Mouse (Mus musculus) neural tube, embryonic 12.5 days (tissue): ENCODE measurements around the gene Ccdc88c. TPM values are rescaled to one million over a fixed set of nuclear protein-coding genes. Genes with fewer than 3 reads are reported as not detected.
A peak's percentile ranks its signal among the peaks of the same experiment; 100 is the strongest.

Experiments
- ATAC-seq: fragments of 200-750 bp; cut with Nextera tagmentation; 2 replicates; pipeline ENCODE4 v1.8.0; 2017; ENCODE audit warnings: low read depth, mild to moderate bottlenecking, moderate TSS enrichment, moderate library complexity; ENCODE audit not compliant: low FRiP score
- H3K27ac ChIP-seq: fragments of 300-500 bp; sonication (generic); 2 replicates; pipeline ENCODE4 v1.5.1; 2016
- H3K27me3 ChIP-seq: fragments of 300-500 bp; sonication (generic); replicated peaks from 2 replicates; pipeline ENCODE4 v1.6.1; 2016; ENCODE audit warnings: mild to moderate bottlenecking
- H3K36me3 ChIP-seq: fragments of 300-500 bp; sonication (generic); 2 replicates; pipeline ENCODE4 v1.6.1; 2016; ENCODE audit warnings: mild to moderate bottlenecking
- H3K4me1 ChIP-seq: fragments of 300-500 bp; sonication (generic); 2 replicates; pipeline ENCODE4 v1.6.1; 2016
- H3K4me2 ChIP-seq: fragments of 300-500 bp; sonication (generic); replicated peaks from 2 replicates; pipeline ENCODE4 v1.6.1; 2016; ENCODE audit warnings: mild to moderate bottlenecking
- H3K4me3 ChIP-seq: fragments of 300-500 bp; sonication (generic); 2 replicates; pipeline ENCODE4 v1.5.1; 2016
- H3K9ac ChIP-seq: fragments of 300-500 bp; sonication (generic); 2 replicates; pipeline ENCODE4 v1.6.1; 2016; ENCODE audit warnings: mild to moderate bottlenecking
- H3K9me3 ChIP-seq: fragments of 300-500 bp; sonication (generic); 2 replicates; pipeline ENCODE4 v1.6.1; 2016; ENCODE audit warnings: mild to moderate bottlenecking
- WGBS: fragments of 180-500 bp; shearing (Covaris S2); methylation state at CpG from one replicate; pipeline ENCODE4 v1.1.7; 2016; 5-methylcytosine and 5-hydroxymethylcytosine counted together
- polyA plus RNA-seq: library from polyadenylated mRNA; unstranded; fragments of >200 nt; fragmentation: Nextera tagmentation; extraction: Ambion mirVana; gene quantifications from 2 replicates; pipeline ENCODE4 v1.2.1, GENCODE M21; 2016

The Ccdc88c gene
- polyA plus RNA-seq, 1 experiment from 2014 or later, result 14.7 TPM

- ATAC-seq, result no peak
- peaks cover 60% of the 10 kb centered on the region for H3K36me3 ChIP-seq
- WGBS, result 94% methylated on average over 9 of the region's 9 CpGs
Observed at GRCm38 (mm10) chr12:100928286-100928685, 100.6 kb downstream of the Ccdc88c start.

DNA sequence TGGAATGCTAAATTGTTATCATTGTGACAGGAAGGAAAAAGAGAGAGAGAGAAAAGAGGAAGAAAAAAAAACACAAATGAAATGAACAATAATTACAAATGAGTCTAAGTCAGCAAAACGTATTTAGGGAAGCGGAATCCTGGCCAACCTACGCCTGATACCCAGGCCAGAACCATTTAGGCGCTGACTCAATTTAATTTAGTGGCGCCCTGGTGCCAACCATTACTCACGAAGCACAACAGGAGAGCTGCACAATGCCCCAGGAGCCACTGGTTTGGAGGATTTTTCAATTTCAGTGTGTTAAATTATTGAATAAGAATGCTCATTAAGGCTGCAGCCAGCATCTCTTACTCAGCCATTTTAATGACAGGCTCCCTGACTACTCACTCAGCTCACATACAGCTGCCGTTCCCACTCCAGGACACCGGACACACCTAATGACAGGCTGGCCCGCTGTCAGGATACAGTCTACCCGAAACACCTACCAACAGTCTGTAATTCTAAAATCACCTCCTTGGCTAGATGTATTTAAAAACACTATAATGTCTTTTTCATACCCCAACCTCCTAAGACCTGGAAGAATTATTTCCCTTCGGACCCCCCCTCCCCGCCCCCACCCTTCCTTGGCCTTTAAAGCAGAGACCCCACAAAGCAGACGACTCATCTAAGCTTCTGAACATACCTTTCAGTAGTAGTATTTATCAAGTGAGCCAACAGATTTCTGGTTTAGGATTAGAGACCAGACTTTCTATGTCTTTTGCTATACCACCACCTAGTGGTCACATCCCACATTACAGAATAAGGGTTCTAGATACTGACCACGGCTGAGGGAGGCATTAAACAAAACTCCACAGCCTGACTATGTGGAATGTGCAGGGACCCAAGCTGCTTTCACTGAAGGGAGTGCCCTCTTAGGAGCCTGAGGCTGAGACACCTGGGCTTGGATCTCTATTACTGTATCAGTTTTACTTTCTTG lies 102.9 kb downstream of the Ccdc88c start:
- Histone ChIP-seq H3K4me1 (no peaks in the 10 kb centered on the region), H3K4me2 (no peak overlapping the region), H3K4me3 (no peak overlapping the region), H3K27me3 (no peaks in the 10 kb centered on the region), H3K27ac (no peak overlapping the region), H3K9ac (no peak overlapping the region), H3K9me3 (no peaks in the 10 kb centered on the region), H3K36me3 (peaks cover 67% of the 10 kb centered on the region)
- peak; percentile 61; the same call in 1 of the 2 replicates for ATAC-seq
- 71% methylated on average over 14 of the region's 14 CpGs for WGBS

More at GRCm38 (mm10) chr12:100928286-100928685, 100.6 kb downstream of the Ccdc88c start:
- H3K4me1 ChIP-seq, result no peaks in the 10 kb centered on the region
- H3K27ac ChIP-seq, result no peak overlapping the region
- no peaks in the 10 kb centered on the region for H3K9me3 ChIP-seq
- H3K4me3 ChIP-seq, result no peak overlapping the region
- H3K27me3 ChIP-seq, result no peaks in the 10 kb centered on the region
- H3K9ac ChIP-seq, result no peak overlapping the region
- H3K4me2 ChIP-seq, result no peak overlapping the region

GRCm38 (mm10) chr12:100924646-100925339 lies 104.1 kb downstream of the Ccdc88c start:
- Histone ChIP-seq H3K4me2 (no peak overlapping the region), H3K9me3 (no peaks in the 10 kb centered on the region), H3K9ac (no peak overlapping the region), H3K4me1 (no peaks in the 10 kb centered on the region), H3K4me3 (no peak overlapping the region), H3K27me3 (no peaks in the 10 kb centered on the region), H3K36me3 (peaks cover 64% of the 10 kb centered on the region), H3K27ac (no peak overlapping the region)
- ATAC-seq, result no peak
- 89% methylated on average over 15 of the region's 15 CpGs for WGBS

- 87% methylated on average over 12 of the region's 12 CpGs for WGBS
- peaks cover 36% of the 10 kb centered on the region for H3K36me3 ChIP-seq
Observed at GRCm38 (mm10) chr12:100910731-100911130, 118.1 kb downstream of the Ccdc88c start.

DNA sequence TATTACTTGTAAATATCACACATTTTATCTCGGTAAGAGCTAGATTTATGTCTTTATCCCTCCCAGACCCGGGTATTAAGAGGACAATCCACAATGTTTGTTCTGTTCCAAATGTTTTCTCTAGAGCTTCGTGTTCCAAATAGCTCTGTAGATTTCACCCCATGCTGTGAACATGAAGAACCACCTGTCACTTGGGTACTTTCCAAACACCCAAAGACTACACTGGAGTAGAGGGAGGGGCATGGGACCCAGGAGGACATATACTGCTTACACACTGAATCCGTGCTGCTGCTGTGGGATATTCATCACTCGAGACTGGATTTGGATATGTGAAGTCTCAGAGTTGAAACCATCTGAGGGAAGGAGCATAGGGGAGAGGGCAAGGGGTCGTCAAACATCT lies 119.1 kb downstream of the Ccdc88c start:
- no peak for ATAC-seq
- Histone ChIP-seq H3K4me2 (no peak overlapping the region), H3K4me3 (no peak overlapping the region), H3K4me1 (peaks cover 10% of the 10 kb centered on the region), H3K9ac (no peak overlapping the region), H3K9me3 (no peaks in the 10 kb centered on the region), H3K36me3 (peaks cover 27% of the 10 kb centered on the region), H3K27me3 (peaks cover 15% of the 10 kb centered on the region; the same call in 1 of the 2 replicates), H3K27ac (no peak overlapping the region)
- WGBS, result 68% methylated on average over 6 of the region's 6 CpGs

More at GRCm38 (mm10) chr12:100910731-100911130, 118.1 kb downstream of the Ccdc88c start:
- Histone ChIP-seq H3K27me3 (peaks cover 15% of the 10 kb centered on the region; the same call in 1 of the 2 replicates), H3K4me3 (no peak overlapping the region), H3K4me1 (peaks cover 10% of the 10 kb centered on the region), H3K9ac (no peak overlapping the region), H3K4me2 (no peak overlapping the region), H3K27ac (no peak overlapping the region), H3K9me3 (no peaks in the 10 kb centered on the region)
- no peak for ATAC-seq

- H3K4me1 ChIP-seq, result peaks cover 10% of the 10 kb centered on the region
- peak overlapping the region; percentile 39 for H3K4me3 ChIP-seq
- no peak overlapping the region for H3K27ac ChIP-seq
- H3K27me3 ChIP-seq, result peaks cover 15% of the 10 kb centered on the region; the same call in 1 of the 2 replicates
- no peak for ATAC-seq
- no peaks in the 10 kb centered on the region for H3K9me3 ChIP-seq
- WGBS, result 24% methylated on average over 10 of the region's 10 CpGs
- H3K4me2 ChIP-seq, result peak overlapping the region; percentile 92
- H3K9ac ChIP-seq, result peak overlapping the region; percentile 64; the same call in 1 of the 2 replicates
- peaks cover 16% of the 10 kb centered on the region for H3K36me3 ChIP-seq
Observed at GRCm38 (mm10) chr12:100908298-100909034, 120.4 kb downstream of the Ccdc88c start.

DNA sequence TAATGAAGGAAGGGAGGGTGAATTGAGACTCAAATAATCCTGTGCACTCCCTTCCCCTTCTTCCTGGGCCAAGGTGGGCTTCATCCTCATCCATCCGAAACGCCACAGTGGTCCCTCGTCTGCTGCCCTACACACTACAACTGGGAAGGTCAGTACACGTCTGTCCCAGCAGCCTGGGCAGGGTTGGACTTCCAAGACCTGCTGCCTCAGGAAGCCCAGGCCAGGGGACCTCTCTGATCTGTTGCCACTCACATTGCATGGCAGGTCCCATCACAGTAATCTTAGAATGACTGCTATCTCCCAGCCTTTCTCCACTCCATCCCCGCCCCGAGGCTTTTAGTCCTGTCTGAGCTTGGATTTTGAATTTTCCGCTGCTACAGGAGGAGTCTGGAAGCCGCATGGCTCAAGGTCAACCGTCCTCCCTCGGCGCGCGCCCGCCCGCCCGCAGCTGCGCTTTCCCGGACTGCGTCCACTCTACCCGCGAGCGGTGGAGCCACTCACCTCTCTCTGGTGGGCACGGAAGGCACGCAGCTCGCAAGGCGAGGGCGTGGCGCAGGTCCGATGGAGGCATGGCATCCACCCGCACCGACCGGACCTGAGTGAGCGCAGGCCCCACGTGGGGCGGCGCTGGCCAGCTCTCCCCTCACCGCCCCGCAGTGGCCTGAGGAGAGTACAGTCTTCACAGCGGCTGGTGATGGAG lies 121.1 kb downstream of the Ccdc88c start, which contains the start of gene Gpr68:
Gene Gpr68 (minus strand): TSS at position 601 of the 700 bp plus-strand sequence.
- Histone ChIP-seq H3K4me2 (peak within 1 kb of the TSS; percentile 92), H3K36me3 (peaks cover 9% of the 10 kb centered on the region; the same call in 1 of the 2 replicates), H3K9me3 (no peaks in the 10 kb centered on the region), H3K9ac (peak within 1 kb of the TSS; percentile 64), H3K4me1 (peaks cover 10% of the 10 kb centered on the region), H3K27me3 (peaks cover 15% of the 10 kb centered on the region; the same call in 1 of the 2 replicates), H3K4me3 (peak within 1 kb of the TSS; percentile 39), H3K27ac (no peak within 1 kb of the TSS)
- WGBS, result 4% methylated on average over 39 of the region's 39 CpGs
- ATAC-seq, result peak; percentile 74

- ATAC-seq, result no peak
- no peaks in the 10 kb centered on the region for H3K9me3 ChIP-seq
- H3K4me1 ChIP-seq, result peaks cover 10% of the 10 kb centered on the region
- H3K9ac ChIP-seq, result no peak overlapping the region
- no peak overlapping the region for H3K4me2 ChIP-seq
- WGBS, result 86% methylated on average over 5 of the region's 5 CpGs
- no peak overlapping the region for H3K27ac ChIP-seq
- H3K27me3 ChIP-seq, result peaks cover 15% of the 10 kb centered on the region; the same call in 1 of the 2 replicates
- H3K36me3 ChIP-seq, result 0 out of 2 replicates have a peak, but pooled peaks cover 4% of the 10 kb centered on the region
- no peak overlapping the region for H3K4me3 ChIP-seq
Observed at GRCm38 (mm10) chr12:100906861-100907260, 122.0 kb downstream of the Ccdc88c start.

GRCm38 (mm10) chr12:100903761-100904160 lies 125.1 kb downstream of the Ccdc88c start:
- peaks cover 34% of the 10 kb centered on the region for H3K27me3 ChIP-seq
- no peak for ATAC-seq
- H3K4me1 ChIP-seq, result peaks cover 18% of the 10 kb centered on the region
- H3K4me2 ChIP-seq, result no peak overlapping the region
- 90% methylated on average over 9 of the region's 9 CpGs for WGBS
- H3K27ac ChIP-seq, result no peak overlapping the region
- H3K9me3 ChIP-seq, result no peaks in the 10 kb centered on the region
- H3K9ac ChIP-seq, result no peak overlapping the region
- H3K4me3 ChIP-seq, result no peak overlapping the region
- H3K36me3 ChIP-seq, result no peaks in the 10 kb centered on the region

DNA sequence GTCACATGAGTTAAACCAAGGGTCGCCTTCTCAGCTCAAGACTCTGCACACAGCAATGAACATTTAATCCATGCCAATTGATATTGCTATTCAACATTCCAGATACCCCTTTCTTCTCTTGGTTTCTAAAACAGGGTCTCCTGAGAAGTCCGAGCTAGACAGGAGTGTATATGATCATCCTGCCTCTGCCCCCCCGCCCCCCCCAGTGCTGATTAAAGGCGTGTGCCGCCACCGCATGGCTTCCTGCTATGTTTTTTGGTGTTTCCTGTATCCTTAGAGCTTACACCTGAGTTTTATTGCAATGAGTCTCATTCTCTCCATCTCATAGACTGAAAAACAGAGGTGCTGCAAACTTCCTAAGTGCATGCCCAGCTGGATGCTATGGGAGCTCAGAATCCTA lies 127.5 kb downstream of the Ccdc88c start:
- H3K27ac ChIP-seq, result no peak overlapping the region
- no peaks in the 10 kb centered on the region for H3K36me3 ChIP-seq
- 87% methylated on average over 6 of the region's 6 CpGs for WGBS
- peaks cover 20% of the 10 kb centered on the region for H3K4me1 ChIP-seq
- no peak overlapping the region for H3K4me3 ChIP-seq
- no peak overlapping the region for H3K9ac ChIP-seq
- H3K9me3 ChIP-seq, result no peaks in the 10 kb centered on the region
- H3K4me2 ChIP-seq, result no peak overlapping the region
- H3K27me3 ChIP-seq, result peaks cover 28% of the 10 kb centered on the region
- no peak for ATAC-seq

- no peak overlapping the region for H3K4me2 ChIP-seq
- peaks cover 20% of the 10 kb centered on the region for H3K4me1 ChIP-seq
- H3K27me3 ChIP-seq, result peaks cover 31% of the 10 kb centered on the region
- ATAC-seq, result no peak
- H3K9me3 ChIP-seq, result no peaks in the 10 kb centered on the region
- H3K27ac ChIP-seq, result no peak overlapping the region
- WGBS, result 81% methylated on average over 6 of the region's 6 CpGs
- H3K9ac ChIP-seq, result no peak overlapping the region
- no peaks in the 10 kb centered on the region for H3K36me3 ChIP-seq
- no peak overlapping the region for H3K4me3 ChIP-seq
Observed at GRCm38 (mm10) chr12:100900901-100901300, 128.0 kb downstream of the Ccdc88c start.
